Mouse (Mus musculus) intestine, embryonic 15.5 days (tissue): ENCODE measurements at regions not wholly inside any gene's neighbourhood (a gene's known extent, or its start where the extent isn't known, plus 50 kb on each side); places are given as distances from the start of the nearest gene placed in this dataset.

Experiments
- ATAC-seq: fragments of 200-750 bp; cut with Nextera tagmentation; 2 replicates; pipeline ENCODE4 v1.8.0; 2017; ENCODE audit warnings: moderate TSS enrichment, moderate library complexity
- H3K27ac ChIP-seq: fragments of 300-500 bp; sonication (generic); 2 replicates; pipeline ENCODE4 v1.5.1; 2015; ENCODE audit warnings: mild to moderate bottlenecking, inconsistent platforms
- H3K27me3 ChIP-seq: fragments of 300-500 bp; sonication (generic); replicated peaks from 2 replicates; pipeline ENCODE4 v1.6.1; 2015; ENCODE audit warnings: inconsistent platforms
- H3K36me3 ChIP-seq: fragments of 300-500 bp; sonication (generic); 2 replicates; pipeline ENCODE4 v1.6.1; 2015; ENCODE audit warnings: inconsistent platforms
- H3K4me1 ChIP-seq: fragments of 300-500 bp; sonication (generic); replicated peaks from 2 replicates; pipeline ENCODE4 v1.6.1; 2015; ENCODE audit warnings: inconsistent platforms
- H3K4me2 ChIP-seq: fragments of 300-500 bp; sonication (generic); replicated peaks from 2 replicates; pipeline ENCODE4 v1.6.1; 2015; ENCODE audit warnings: mild to moderate bottlenecking, inconsistent platforms
- H3K4me3 ChIP-seq: fragments of 300-500 bp; sonication (generic); replicated peaks from 2 replicates; pipeline ENCODE4 v1.5.1; 2015; ENCODE audit warnings: inconsistent platforms
- H3K9ac ChIP-seq: fragments of 300-500 bp; sonication (generic); 2 replicates; pipeline ENCODE4 v1.6.1; 2015; ENCODE audit warnings: inconsistent platforms
- H3K9me3 ChIP-seq: fragments of 300-500 bp; sonication (generic); 2 replicates; pipeline ENCODE4 v1.6.1; 2016; ENCODE audit warnings: inconsistent platforms
- WGBS: fragments of 180-500 bp; shearing (Covaris S2); methylation state at CpG from one replicate; pipeline ENCODE4 v1.1.7; 2015; 5-methylcytosine and 5-hydroxymethylcytosine counted together

DNA sequence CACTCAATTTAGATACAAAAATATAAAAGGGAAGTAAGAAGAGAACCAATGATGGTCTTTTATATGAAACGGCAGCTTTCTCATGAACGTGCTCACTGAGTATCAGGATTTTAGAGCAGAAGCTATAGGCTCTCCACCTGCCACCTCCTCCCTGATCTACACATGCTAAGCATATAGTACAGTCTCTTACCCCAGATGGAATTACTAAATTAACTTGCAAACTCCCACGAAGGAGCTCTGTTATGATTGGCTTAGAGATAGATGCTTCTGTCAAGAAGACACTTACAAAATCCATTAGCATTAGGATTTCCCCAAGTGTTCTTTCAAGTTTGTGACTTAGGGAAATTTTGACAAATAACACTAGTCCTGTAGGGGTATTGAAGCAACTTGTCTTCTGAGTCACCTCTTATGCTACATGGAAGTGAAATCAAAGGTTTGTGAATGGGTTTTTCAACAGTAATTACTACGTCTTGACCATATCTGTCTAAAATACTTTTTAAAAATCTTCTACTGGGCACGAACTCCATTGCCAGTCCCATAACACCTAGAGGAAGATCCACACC, 60.6 kb downstream of the Crygs start:
- Histone ChIP-seq H3K9ac (no peak overlapping the region), H3K27ac (no peak overlapping the region), H3K9me3 (no peaks in the 10 kb centered on the region), H3K27me3 (no peaks in the 10 kb centered on the region), H3K4me1 (no peaks in the 10 kb centered on the region), H3K36me3 (no peaks in the 10 kb centered on the region), H3K4me3 (no peak overlapping the region), H3K4me2 (no peak overlapping the region)
- 84% methylated on average over 5 of the region's 5 CpGs for WGBS
- no peak for ATAC-seq

DNA sequence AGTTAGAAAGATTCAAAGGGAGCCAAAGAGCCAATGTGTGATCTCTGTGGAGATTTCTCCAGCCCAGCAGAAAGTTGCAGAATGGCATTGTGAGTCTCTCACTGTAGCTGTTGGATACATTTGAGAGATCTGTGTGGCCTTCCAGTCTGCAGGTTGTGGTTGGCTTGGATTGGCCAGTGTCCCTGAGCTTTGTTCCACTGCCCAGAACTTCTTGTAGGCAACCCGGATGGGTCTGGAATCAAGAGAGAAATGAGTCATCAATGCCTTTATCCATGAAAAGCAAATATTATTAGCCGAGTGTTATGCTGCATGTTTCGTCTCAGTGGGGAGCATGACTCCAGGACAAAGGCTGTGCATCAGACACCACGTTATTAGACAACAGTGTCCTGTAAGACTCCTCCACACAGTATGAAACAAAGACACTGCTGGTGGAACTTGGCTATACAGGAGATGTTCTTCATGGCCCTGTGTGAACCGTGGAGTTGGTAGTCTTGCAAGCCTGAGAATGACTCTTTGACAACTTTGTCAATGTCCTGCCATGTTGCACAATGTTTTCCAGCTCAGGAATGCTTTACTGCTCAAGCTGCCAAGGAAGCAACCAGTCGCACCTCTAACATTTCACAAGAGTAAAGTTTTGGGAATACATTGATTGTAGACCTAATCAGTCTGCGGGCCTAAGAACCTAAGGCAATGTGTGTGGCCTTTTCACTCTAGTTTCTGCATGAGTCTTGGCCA, 67.1 kb downstream of the Crygs start:
- H3K9me3 ChIP-seq, result no peaks in the 10 kb centered on the region
- H3K27me3 ChIP-seq, result no peaks in the 10 kb centered on the region
- H3K4me2 ChIP-seq, result no peak overlapping the region
- no peak overlapping the region for H3K4me3 ChIP-seq
- no peak for ATAC-seq
- H3K36me3 ChIP-seq, result no peaks in the 10 kb centered on the region
- no peaks in the 10 kb centered on the region for H3K4me1 ChIP-seq
- H3K9ac ChIP-seq, result no peak overlapping the region
- no peak overlapping the region for H3K27ac ChIP-seq
- WGBS, result 86% methylated on average over 7 of the region's 7 CpGs

DNA sequence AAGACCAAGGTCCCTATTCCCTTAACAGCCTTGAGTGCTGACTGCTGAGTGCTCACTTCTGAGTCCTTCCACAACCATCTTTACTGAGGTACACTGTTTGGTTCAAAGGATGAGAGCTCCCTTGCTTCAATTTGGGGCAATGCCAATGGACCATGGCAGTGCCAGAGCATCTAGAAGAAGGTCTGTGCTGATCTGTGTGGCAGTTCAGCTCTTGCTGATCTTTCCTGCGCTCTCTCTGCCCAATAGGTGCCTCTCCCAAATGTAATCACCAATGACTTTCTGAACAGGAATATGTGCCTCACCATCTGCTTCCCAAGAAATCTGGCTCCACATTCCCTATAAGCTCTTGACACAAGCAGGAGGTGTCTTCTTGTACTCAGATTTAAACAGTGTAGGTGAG, 67.9 kb downstream of the Crygs start:
- WGBS, result 91% methylated on average over 1 of the region's 1 CpGs
- Histone ChIP-seq H3K9me3 (no peaks in the 10 kb centered on the region), H3K27ac (no peak overlapping the region), H3K4me2 (no peak overlapping the region), H3K36me3 (no peaks in the 10 kb centered on the region), H3K9ac (no peak overlapping the region), H3K4me1 (no peaks in the 10 kb centered on the region), H3K27me3 (no peaks in the 10 kb centered on the region), H3K4me3 (no peak overlapping the region)
- no peak for ATAC-seq

DNA sequence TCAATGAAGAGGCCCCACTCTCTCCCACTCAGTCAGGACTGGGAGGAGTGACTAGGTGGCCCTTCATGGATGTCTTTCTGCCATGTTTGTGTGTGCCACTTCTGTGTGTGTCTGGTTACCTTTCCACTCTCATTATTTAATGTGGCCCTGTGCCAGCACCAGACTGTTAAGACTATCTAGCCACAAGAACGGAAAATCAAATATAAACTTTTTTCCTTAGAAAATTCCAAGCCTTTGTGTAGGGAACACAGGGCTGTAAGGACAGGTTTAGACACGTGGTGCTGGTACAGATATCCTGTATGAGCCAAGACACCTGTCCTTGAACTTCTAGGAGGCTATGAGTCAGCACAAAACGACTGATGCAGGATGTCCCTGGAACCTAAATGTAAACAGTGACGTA, 69.9 kb downstream of the Crygs start:
- Histone ChIP-seq H3K9me3 (no peaks in the 10 kb centered on the region), H3K27me3 (no peaks in the 10 kb centered on the region), H3K4me3 (no peak overlapping the region), H3K27ac (no peak overlapping the region), H3K4me2 (no peak overlapping the region), H3K36me3 (no peaks in the 10 kb centered on the region), H3K4me1 (no peaks in the 10 kb centered on the region), H3K9ac (no peak overlapping the region)
- no peak for ATAC-seq
- 36% methylated on average over 4 of the region's 4 CpGs for WGBS

DNA sequence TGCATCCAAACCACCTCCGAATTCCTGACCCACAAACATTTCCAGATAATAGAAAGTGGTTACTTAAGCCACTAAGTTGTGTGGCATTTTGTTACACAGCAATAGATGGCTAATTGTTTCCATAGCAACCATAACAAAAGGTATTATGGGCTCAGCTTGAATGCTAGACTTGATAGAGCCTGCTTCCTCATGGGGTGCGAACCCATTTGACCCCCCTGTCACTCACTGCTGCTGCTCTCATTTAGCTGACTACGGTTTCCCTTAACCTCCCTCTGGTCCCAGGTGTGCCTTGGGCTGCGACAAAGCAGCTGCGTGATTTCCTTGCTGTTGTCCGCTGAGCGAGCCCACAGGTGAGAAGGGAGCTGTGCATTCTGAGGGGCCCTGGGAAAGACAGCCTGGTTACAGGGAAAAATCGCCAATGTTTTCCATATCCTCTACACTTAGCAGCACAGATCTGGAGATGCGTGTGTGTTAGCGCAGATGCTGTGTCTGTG, 76.8 kb downstream of the Crygs start:
- no peaks in the 10 kb centered on the region for H3K9me3 ChIP-seq
- no peak overlapping the region for H3K9ac ChIP-seq
- H3K27ac ChIP-seq, result no peak overlapping the region
- H3K4me3 ChIP-seq, result no peak overlapping the region
- H3K27me3 ChIP-seq, result no peaks in the 10 kb centered on the region
- WGBS, result 71% methylated on average over 10 of the region's 10 CpGs
- H3K4me2 ChIP-seq, result no peak overlapping the region
- no peaks in the 10 kb centered on the region for H3K4me1 ChIP-seq
- no peak for ATAC-seq
- no peaks in the 10 kb centered on the region for H3K36me3 ChIP-seq

DNA sequence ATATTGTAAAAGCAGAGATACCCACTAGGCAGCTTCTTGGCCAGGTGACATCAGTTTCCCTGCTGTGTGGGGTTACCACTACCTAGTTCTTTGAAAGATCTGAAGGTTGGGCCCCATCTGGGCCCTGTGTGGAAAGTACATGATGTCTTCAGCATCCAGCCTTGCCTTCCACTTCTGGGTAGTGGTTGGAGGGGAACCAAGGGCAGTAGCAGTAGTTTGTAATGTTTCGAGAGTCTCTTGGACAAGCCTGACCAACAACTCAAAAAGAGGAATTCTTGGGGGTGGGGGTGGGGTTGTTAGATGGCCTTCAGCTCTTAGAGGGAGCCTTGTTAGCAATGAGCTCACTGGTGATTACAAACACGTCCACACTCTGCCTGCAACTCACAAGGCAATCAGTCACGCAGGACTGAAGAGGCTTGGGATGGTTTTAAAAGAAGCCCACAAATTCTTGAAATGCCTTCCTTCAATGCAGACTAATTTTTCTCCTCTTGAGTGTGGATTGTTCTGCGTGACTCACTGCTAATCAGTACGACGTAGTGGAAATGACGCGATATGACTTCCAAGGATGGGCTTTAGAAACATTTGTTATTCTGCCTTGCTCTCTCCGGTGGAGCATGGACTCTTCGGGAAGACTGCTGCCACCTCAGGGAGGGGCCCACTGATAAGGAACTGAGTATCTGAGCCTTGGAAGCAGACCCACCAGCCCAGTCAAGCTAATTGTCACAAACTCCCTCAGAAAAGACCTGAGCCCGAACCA, 76.9 kb upstream of the Dgkg start:
- H3K4me3 ChIP-seq, result no peak overlapping the region
- no peak overlapping the region for H3K4me2 ChIP-seq
- no peaks in the 10 kb centered on the region for H3K4me1 ChIP-seq
- H3K9ac ChIP-seq, result no peak overlapping the region
- WGBS, result 37% methylated on average over 11 of the region's 11 CpGs
- H3K36me3 ChIP-seq, result no peaks in the 10 kb centered on the region
- H3K9me3 ChIP-seq, result no peaks in the 10 kb centered on the region
- H3K27ac ChIP-seq, result no peak overlapping the region
- H3K27me3 ChIP-seq, result no peaks in the 10 kb centered on the region
- no peak for ATAC-seq

DNA sequence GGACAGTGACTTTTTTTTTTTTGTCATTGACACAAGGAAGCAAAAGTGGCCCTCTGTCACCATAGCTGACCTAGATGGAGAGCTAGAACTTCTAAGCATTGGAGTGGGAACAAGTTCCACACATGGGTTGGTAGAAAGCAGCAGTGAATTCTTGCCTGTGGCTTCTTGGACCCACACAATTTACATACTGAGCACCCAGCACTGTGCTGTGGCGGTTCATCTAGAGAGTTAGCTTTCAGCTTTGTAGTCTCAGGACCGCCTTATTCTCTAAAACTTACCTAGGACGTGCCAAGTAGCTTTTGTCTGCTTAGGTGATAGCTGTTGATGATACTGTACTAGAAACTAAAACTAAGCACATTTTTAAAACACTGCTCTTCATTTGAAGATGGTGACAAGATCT, 72.1 kb upstream of the Dgkg start:
- no peaks in the 10 kb centered on the region for H3K9me3 ChIP-seq
- no peak for ATAC-seq
- WGBS, result 81% methylated on average over 3 of the region's 3 CpGs

DNA sequence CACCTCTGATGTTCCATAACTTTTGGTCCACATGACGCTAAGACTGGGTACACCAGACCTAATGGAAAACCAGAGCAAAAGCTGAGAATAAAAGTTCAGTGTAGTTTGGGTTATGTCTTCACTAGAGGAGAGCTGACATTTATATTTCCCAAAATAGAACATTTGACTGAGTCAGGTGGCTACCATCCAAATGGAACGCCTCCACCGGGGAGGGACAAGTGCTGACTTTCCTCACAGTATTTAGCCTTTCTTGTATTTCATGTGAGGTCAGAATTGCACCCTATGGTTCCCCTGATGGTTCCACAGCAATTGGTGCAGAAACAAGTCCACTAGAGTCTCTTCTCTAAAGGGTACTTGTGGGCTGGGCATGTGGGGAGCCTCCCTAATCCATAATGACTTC, 68.2 kb upstream of the Dgkg start:
- no peak overlapping the region for H3K4me2 ChIP-seq
- no peak overlapping the region for H3K27ac ChIP-seq
- H3K4me1 ChIP-seq, result no peaks in the 10 kb centered on the region
- WGBS, result 92% methylated on average over 3 of the region's 3 CpGs
- no peak overlapping the region for H3K9ac ChIP-seq
- no peaks in the 10 kb centered on the region for H3K27me3 ChIP-seq
- no peak for ATAC-seq
- H3K9me3 ChIP-seq, result no peaks in the 10 kb centered on the region
- no peaks in the 10 kb centered on the region for H3K36me3 ChIP-seq
- H3K4me3 ChIP-seq, result no peak overlapping the region

More for the DNA sequence above, 72.1 kb upstream of the Dgkg start:
- Histone ChIP-seq H3K27me3 (no peaks in the 10 kb centered on the region), H3K4me1 (no peaks in the 10 kb centered on the region), H3K4me2 (no peak overlapping the region), H3K27ac (no peak overlapping the region), H3K4me3 (no peak overlapping the region), H3K9ac (no peak overlapping the region), H3K36me3 (no peaks in the 10 kb centered on the region)

DNA sequence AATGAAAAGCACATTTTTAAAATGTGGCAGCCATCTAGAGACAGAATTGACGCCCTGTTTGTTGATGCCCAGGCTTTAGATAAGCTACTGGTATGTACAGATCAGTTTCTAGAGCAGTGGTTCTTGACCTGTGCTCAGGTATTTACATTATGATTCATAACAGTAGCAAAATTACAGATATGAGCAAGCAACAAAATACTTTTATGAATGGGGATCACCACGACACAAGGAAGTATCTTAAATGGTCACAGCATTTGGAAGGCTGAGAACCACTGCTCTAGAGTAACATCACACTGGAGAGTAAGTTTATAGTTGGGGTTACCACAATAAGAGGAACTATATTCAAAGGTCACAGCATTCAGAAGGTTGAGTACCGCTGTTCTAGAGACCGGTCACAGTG, 66.3 kb upstream of the Dgkg start:
- Histone ChIP-seq H3K36me3 (no peaks in the 10 kb centered on the region), H3K9ac (no peak overlapping the region), H3K4me1 (no peaks in the 10 kb centered on the region), H3K27ac (no peak overlapping the region), H3K4me3 (no peak overlapping the region), H3K27me3 (no peaks in the 10 kb centered on the region), H3K9me3 (no peaks in the 10 kb centered on the region), H3K4me2 (no peak overlapping the region)
- no peak for ATAC-seq
- WGBS, result 78% methylated on average over 4 of the region's 4 CpGs

DNA sequence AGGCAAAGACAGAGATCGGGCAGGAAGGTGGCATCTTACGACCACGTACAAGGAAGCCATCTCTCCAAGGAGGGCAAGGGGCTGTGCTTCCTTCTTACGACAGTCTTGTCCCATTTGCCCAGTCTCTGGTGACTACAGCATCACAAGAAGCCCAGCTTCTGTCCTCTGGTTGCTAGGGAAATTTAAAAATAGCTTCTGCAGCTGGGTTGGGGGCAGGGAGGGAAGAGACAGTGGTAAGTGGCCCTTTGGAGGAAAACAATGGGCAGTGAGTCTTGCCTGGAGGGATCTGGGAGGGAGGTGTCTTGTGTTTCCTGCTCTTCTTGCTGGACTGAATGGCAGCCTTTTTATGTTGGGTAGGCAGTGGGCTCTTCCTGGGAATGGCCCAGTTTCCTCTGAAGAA, 62.8 kb upstream of the Dgkg start:
- Histone ChIP-seq H3K36me3 (no peaks in the 10 kb centered on the region), H3K4me2 (no peak overlapping the region), H3K27ac (no peak overlapping the region), H3K27me3 (no peaks in the 10 kb centered on the region), H3K4me3 (no peak overlapping the region), H3K4me1 (no peaks in the 10 kb centered on the region), H3K9me3 (no peaks in the 10 kb centered on the region), H3K9ac (no peak overlapping the region)
- no peak for ATAC-seq
- 52% methylated on average over 4 of the region's 4 CpGs for WGBS

DNA sequence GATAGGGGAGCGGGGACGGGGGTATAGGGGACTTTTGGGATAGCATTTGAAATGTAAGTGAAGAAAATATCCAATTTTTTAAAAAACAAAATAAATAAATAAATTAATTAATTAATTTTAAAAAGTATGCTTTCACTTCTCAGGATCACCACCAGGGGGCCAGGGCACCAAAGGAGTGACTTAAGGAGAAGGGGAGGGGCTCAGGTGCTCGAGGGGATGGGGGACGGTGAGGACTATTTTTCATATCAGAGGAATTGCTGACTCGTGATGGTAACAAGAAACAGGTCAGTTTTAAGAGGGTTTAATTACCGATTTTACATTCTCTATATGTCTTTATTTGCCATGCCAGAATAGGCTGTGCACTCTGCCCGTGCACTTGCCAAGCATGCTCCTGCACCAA, 62.3 kb upstream of the Dgkg start:
- Histone ChIP-seq H3K27ac (no peak overlapping the region), H3K4me1 (no peaks in the 10 kb centered on the region), H3K9ac (no peak overlapping the region), H3K4me3 (no peak overlapping the region), H3K9me3 (no peaks in the 10 kb centered on the region), H3K4me2 (no peak overlapping the region), H3K27me3 (no peaks in the 10 kb centered on the region), H3K36me3 (no peaks in the 10 kb centered on the region)
- no peak for ATAC-seq
- 52% methylated on average over 7 of the region's 7 CpGs for WGBS

DNA sequence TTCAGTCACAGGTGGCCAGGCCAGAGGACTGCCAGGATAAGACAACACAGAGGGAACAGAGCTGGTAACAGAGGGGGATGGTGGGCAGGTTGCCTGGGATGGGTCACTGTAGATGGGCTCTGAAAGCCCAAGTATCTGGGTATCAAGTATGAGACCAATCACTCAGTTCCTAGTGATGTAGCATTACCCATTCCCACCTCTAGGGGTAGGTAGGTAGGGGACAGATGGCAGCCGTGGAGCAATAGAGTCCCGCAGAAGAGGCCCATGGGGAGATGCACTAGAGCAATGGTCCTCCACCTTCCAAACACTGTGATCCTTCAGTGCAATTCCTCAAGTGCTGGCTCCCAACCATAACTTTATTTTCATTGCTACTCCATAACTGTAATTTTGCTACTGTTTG, 60.4 kb upstream of the Dgkg start:
- ATAC-seq, result no peak
- no peaks in the 10 kb centered on the region for H3K4me1 ChIP-seq
- no peaks in the 10 kb centered on the region for H3K27me3 ChIP-seq
- no peaks in the 10 kb centered on the region for H3K36me3 ChIP-seq
- H3K4me3 ChIP-seq, result no peak overlapping the region
- H3K9me3 ChIP-seq, result no peaks in the 10 kb centered on the region
- no peak overlapping the region for H3K4me2 ChIP-seq
- no peak overlapping the region for H3K9ac ChIP-seq
- H3K27ac ChIP-seq, result no peak overlapping the region
- WGBS, result 65% methylated on average over 2 of the region's 2 CpGs
